Mouse (Mus musculus) left cerebral cortex, adult 8-10 months (tissue): ENCODE measurements at regions not wholly inside any gene's neighbourhood (a gene's known extent, or its start where the extent isn't known, plus 50 kb on each side); places are given as distances from the start of the nearest gene placed in this dataset.

ENCODE experiments used
- DNase-seq, 2 experiments: peaks; one replicate each; pipeline ENCODE4 v3.0.0; 2022; ENCODE audit warnings: low spot score in 2 of 2

DNA sequence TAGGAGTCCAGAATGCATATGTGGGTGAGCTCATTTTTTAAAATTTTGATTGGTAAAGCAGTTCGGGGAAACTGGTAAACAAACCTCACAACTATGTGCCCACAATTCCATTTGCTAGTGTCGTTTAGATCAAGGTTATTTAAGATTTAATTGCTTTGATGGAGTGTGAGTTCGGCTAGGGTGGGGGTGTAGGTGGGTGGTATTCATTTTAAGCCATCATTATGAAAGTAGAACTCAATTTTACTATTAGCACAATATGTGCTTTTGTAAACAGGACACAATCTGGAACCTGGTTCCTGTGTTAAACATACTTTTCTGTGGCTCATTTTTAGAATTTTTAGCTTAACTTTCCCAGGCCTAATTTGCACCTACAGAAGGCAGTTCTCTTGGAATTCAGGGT, 86.5 kb downstream of the Kcna4 start:
- peak in 1 of 2 experiments; percentile 37 for DNase-seq

DNA sequence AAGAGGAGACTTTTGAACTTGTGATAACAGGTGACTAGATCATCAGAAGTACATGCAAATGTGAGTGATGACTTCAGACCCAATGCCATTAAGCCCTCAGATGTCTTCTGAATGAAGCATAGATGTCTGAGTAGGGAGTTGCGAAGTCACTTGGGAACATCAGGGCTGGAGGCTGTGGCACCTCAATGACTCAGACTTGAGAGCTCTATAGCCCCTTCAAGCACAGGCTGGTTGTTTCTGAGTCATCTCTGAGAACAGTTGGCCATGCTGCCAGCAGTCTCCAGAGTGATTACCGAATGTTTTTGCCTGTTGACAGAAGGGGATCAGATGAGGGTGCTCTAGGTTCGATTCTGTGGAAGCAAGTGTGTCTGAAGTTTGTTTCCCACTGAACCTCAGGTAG, 102.4 kb downstream of the Kcna4 start:
- DNase-seq, result peak in 1 of 2 experiments; percentile 63

DNA sequence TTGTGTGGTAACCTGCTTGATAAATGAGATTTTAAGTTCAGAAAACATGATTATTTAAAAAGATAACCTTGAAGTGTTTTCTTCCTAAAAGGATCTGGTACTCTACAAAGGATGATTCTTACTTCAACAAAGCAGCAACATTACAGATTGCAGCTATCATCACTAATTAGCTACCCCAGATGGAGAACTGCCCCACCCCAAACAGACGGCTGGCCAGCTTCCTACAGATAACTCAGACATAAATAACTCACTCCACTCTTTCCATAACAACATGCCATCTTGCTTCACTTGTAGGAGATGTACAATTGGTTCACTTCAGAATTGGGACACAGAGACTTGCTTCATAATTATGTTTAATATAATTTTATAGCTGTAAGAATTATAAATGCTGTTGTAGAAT, 110.0 kb downstream of the Kcna4 start:
- peak in 1 of 2 experiments; percentile 32 for DNase-seq
